Mouse (Mus musculus) megakaryocyte, embryonic 14.5 days (primary cell): Measurements from ENCODE around the gene Gtdc1.

ENCODE experiments used
- FLI1 ChIP-seq: IDR thresholded peaks from 2 replicates; pipeline ENCODE4 v1.6.1; 2012; ENCODE audit warnings: low read length, inconsistent platforms, mixed read lengths
- GATA1 ChIP-seq: IDR thresholded peaks from 3 replicates; pipeline ENCODE4 v1.6.1; 2012; ENCODE audit warnings: mixed read lengths, low read length, inconsistent platforms, borderline replicate concordance

GRCm38 (mm10) chr2:44962620-44963019 is 35.2 kb upstream of the Gtdc1 start:
- TF ChIP-seq GATA1 (no peak), FLI1 (no peak)
